Mouse (Mus musculus) splenic B cell, adult 2 months (primary cell): ENCODE measurements around the gene Klf11.

Experiments
- DNase-seq: peaks from one replicate; pipeline ENCODE4 v3.0.0-alpha.2; 2011; ENCODE audit warnings: low read depth, low spot score
- H3K27me3 ChIP-seq: 2 replicates; pipeline ENCODE4 v1.6.1; 2012; ENCODE audit warnings: mild to moderate bottlenecking, low read length, moderate library complexity, mixed read lengths; ENCODE audit not compliant: control insufficient read depth, poor library complexity, insufficient read depth, severe bottlenecking
- H3K36me3 ChIP-seq: 2 replicates; pipeline ENCODE4 v1.6.1; 2012; ENCODE audit warnings: mild to moderate bottlenecking, low read length, moderate library complexity, mixed read lengths; ENCODE audit not compliant: control insufficient read depth, poor library complexity, insufficient read depth, severe bottlenecking

Gene Klf11

DNA sequence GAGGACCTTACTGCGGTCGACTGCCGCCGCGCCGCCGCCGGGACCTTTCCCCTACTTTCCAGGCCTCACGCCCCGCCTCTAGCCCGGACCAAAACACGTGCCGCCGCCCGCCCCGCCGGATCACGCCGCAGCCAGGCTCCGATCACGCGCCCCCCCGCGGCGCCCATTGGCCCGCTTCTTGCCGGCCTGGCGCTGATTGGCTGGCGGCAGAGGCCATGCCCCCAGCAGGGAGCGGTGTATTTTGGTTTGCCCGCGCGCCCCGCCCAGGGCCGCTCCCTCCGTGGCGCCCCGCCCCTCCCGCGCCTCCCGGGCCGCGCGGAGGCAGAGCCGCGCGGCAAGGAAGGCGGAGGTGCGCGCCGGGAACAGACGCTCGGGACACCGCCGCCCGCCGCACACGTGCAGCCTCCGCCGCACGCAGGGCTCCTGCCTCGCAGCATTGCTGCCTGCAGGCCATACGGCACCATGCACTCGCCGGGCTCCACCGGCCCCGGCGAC, at the start of gene Klf11:
Gene Klf11 (plus strand): TSS at position 212 of the 495 bp plus-strand sequence.
- DNase-seq: peak; percentile 96
- H3K36me3 ChIP-seq: no peaks in the 10 kb centered on the region
- no peaks in the 10 kb centered on the region for H3K27me3 ChIP-seq

DNA sequence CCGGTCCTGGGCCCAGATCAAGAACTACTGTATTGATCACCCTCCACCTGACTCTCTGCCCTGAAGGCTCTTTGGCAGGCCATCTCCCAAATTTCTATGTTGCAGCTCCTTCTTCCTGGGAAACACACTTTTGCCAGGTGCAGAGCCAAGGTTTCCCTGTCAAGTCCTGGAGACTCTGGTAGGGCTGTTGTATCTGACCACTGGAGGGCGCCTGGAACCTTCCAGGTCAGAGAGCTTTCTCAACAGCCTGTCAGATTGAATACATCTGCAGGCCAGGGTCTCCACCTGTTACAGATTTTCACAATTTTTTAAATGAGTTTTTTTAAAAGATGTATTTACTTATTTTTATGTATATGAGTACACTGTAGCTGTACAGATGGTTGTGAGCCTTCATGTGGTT, 47.8 kb upstream of the Klf11 start:
- peak; percentile 72 for DNase-seq
- Histone ChIP-seq H3K36me3 (no peaks in the 10 kb centered on the region), H3K27me3 (no peaks in the 10 kb centered on the region)

DNA sequence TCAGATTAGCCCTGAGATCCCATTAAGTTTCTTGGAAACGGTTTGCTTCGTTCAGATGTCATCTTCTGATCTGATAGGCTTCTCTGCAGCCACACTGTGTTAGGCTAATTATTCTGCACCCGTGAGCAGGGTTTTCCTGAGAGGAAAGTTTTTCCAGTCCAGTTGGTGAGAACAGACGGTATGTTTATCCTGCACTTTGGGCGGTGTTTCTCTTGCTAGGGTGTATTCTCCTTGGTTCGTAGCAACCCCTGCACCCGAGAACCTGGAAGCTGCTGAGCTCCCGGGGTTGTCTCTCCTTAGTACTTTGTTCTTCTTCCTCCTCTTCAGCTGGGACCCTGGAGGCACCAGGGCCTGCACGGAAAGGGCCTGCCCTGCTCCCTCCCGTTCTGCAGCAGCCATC, 44.9 kb upstream of the Klf11 start:
- Histone ChIP-seq H3K27me3 (no peaks in the 10 kb centered on the region), H3K36me3 (no peaks in the 10 kb centered on the region; the same call in 1 of the 2 replicates)
- DNase-seq: no peak

DNA sequence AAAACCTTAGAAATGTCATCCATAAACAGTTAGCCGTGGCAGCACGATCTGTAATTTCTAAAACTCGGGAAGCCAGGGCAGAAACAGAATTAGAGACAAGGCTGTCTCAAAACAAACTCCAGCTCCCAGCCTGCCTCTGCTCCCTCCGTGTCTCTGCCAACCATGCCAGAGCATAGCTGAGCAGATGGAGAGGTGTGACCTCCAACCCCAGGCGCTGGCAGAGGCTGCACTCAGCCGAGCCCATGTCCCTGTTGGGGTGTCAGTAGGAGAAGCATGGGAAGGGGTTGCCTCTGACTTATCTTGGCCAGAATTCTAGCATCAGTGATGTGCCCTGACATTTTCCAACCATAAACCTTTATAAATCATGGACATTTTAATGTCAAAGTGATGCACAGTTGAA, 38.5 kb upstream of the Klf11 start:
- Histone ChIP-seq H3K27me3 (no peaks in the 10 kb centered on the region), H3K36me3 (no peaks in the 10 kb centered on the region; the same call in 1 of the 2 replicates)
- DNase-seq: no peak

DNA sequence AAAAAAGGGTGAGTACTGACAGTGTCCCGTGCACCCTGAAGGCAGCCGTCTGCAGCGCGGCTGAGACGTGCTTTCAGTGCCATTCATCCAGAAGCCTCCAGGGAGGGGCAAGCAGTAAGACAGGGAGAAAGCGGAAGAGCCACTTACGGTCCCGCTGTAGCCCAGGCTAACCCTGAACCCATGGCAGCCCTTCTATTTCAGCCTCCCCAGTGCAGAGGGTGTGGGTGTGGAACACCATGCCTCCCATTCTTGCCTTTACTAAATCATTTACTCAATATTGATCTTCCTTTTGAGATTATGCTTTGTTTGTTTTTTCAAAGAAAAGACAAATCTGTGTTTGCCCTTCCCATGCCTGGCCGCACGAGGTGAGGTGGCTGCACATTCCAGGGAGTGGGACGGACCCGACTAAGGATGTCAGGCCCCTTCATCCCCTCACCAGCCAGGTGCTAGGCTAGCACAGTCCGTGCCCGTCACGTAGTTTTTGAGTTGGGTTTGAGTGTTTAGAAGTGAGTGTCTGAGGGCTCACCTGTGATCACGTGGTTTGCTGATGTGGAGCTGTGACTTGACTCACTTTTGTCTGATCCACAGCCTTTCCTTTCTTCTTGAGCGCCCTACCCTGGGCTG, 36.5 kb upstream of the Klf11 start:
- Histone ChIP-seq H3K36me3 (no peaks in the 10 kb centered on the region; the same call in 1 of the 2 replicates), H3K27me3 (no peaks in the 10 kb centered on the region)
- DNase-seq: no peak

DNA sequence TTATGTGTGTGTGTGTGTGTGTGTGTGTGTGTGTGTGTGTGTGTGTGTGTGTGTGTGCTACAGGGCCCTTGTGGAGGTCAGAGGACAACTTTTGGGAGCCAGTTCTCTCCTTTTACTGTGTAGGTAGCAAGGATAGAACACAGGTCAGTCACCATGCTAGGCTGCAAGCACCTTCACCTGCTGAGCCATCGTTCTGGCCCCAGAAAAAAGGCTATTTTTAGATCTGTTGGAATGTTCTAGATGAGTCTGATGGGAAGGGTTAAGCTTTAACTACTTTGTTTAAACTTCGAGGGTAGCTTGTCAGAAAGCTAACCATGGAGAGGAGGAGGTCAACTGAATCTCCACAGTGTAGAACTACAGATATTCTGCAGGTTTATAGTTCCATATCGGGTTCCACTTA, 35.9 kb upstream of the Klf11 start:
- DNase-seq: no peak
- H3K27me3 ChIP-seq: no peaks in the 10 kb centered on the region
- no peaks in the 10 kb centered on the region; the same call in 1 of the 2 replicates for H3K36me3 ChIP-seq

DNA sequence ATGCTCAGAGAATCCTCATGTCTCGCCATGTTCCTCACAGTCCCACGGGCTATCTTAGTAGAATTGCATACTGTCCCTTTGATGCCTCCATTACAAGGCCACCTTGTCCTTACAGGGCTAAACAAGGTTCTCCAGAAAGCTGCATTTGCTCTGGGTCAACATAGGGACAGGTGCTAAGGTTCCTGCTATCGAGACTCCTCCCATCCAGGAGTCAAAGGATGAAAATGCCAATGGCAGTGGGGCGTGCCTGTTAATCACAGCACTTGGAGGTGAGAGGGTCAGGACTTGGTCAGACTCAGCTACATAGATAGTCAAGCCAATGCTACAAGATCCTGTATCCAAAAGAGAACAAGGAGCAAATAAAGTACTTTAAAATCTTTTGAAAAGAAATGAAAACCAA, 31.6 kb upstream of the Klf11 start:
- no peaks in the 10 kb centered on the region for H3K36me3 ChIP-seq

DNA sequence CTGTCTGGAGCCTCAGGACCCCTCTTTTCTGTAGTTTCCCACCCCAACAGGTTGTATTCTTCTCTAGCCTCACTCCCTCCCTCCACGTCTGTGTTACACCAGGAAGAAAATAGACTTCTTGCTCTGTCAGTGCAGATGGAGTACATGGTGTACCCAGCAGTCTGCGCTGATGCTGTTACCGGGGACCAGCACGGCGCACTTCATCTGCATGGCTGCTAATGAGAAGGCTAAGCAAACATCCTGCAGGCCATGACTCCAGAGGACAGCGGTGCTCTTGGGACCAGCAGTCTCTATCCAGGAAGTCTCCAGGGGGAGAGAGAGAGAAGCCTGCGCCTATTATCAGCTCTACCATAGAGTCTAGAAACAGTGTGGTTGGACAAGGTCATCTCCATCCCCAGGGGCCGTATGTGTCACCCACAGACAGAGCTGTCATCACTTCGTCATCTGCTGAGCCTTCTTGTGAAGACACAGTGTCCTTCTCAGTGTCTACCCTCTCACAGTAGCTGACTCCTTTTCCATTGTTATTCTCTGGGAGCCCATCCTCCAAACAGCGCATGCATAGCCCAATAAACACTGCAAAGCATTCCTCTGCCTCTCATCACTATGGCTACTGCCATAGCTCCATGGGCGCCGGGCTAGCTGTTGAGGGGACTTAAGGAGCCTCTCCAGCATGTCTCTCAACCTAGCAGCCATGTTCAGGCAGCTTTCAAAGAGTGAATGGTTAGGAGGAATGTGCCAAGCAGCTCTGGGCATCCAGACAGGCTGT, 27.4 kb upstream of the Klf11 start:
- Histone ChIP-seq H3K27me3 (no peaks in the 10 kb centered on the region; the same call in 1 of the 2 replicates), H3K36me3 (no peaks in the 10 kb centered on the region)
- no peak for DNase-seq

More for the DNA sequence above, 31.6 kb upstream of the Klf11 start:
- no peaks in the 10 kb centered on the region for H3K27me3 ChIP-seq
- DNase-seq: no peak

DNA sequence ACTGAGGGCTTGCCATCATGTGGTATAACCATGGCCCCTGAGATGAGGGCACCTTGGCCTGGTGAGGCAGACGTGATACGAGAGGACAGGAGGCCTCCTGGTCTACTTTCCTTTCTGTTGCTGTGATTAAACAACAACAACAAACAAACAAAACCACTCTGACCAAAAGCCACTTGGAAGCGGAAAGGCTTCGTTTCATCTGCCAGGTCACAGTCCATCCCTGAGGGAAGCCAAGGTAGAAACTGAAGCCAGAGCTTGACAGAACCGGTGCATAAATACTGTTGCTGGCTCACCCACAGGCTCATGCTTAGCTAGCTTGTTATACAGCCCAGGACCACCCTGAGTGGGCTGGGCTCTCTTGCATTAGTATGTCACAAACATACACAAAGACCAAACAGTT, 24.7 kb upstream of the Klf11 start:
- no peaks in the 10 kb centered on the region; the same call in 1 of the 2 replicates for H3K27me3 ChIP-seq
- no peak for DNase-seq
- H3K36me3 ChIP-seq: no peaks in the 10 kb centered on the region

DNA sequence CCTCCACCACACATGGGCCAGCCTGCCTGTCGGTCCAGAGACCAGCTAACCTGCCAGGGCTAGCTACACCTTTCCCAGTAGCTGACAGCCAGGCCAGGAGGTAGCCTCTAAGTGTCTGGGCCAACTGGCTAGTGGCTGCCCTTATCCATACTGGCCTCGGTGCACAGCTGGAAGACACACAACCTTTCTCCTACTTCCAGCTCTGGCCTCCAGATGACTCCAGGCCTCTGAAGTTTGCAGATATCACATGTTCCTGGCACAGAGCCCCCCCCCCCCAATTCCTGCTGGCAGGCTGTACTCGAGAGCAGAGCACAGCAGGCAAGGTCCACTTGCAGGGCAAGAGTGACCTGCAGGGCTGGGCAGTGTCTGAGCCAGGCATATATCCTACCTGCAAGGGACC, 23.9 kb upstream of the Klf11 start:
- Histone ChIP-seq H3K36me3 (no peaks in the 10 kb centered on the region), H3K27me3 (no peaks in the 10 kb centered on the region; the same call in 1 of the 2 replicates)
- DNase-seq: no peak

DNA sequence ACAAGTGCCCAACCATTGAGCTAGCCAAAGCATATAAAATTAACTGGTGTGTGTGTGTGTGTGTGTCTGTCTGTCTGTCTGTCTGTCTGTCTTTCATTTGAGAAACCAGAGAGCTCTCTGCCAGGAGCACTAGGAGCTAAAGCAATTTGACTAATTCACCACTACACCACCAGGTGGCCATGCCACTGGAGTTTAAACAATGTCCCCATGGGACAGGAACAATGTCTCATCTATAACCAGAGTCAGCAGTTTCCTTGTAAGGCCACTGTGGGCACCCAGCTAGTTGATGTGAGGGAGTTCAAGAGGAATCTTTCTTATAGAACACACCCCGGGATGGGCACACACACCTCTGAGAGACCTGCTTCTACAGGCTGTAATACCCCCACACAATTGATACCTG, 20.9 kb upstream of the Klf11 start:
- peak; percentile 73 for DNase-seq
- no peaks in the 10 kb centered on the region for H3K36me3 ChIP-seq
- no peaks in the 10 kb centered on the region for H3K27me3 ChIP-seq

DNA sequence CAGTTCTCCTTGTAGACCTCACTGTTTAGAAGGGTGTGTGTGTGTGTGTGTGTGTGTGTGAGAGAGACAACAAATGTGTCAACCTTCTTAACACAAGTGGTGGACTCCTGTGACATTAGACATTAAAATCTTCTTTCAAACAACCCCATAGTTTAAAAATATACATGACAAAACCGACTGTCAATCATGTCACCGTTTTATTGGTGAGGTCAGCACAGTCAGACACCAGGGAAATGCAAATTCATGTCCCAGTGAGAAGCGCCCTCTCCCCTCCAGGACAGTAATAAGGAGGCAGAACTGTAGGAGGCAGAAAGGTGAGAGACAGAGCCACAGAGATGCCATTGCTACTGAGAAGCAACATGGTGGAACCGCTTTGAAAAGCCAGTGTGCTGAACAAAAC, 18.7 kb upstream of the Klf11 start:
- no peak for DNase-seq
- H3K27me3 ChIP-seq: no peaks in the 10 kb centered on the region
- no peaks in the 10 kb centered on the region for H3K36me3 ChIP-seq

DNA sequence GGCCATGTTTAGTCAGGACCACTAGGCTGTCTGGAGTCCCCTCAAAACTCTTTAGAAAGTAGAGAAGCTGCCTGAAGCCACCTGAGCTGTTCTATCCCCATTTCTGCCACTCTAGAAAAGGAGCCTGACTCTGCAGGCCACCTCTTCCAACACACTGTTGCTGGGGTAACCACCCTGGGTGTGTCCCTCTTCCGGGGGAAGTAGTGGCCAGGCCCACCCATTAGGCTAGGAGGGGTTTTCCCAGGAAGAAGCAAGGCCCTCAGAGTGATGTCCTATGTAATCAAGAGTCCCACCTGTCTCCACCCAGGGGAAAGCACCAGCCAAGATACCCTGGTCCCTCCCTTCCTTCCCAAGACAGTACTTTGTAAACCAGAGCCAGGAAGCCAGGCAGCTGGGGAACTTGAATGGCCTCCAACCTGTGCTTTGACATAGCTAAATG, 17.3 kb upstream of the Klf11 start:
- peak; percentile 70 for DNase-seq
- Histone ChIP-seq H3K36me3 (no peaks in the 10 kb centered on the region), H3K27me3 (no peaks in the 10 kb centered on the region)

DNA sequence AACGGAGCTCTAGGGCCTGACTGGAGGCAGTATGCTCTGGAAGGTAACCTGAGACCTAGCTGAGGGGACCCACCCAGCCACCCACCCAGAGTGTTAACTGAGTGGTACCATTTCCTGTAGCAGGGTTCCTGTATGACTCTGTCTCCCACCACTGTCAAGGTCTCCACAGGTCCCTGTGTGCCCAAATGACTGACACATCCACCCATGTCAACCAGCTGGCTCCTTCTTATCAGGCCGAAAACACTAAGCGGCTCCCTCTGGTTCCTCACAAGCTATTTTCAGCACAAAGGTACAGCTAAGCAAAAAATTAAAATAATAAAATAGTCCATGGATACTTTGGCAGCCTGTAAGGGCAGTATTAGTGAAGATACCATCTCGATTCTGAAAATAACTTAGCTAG, 16.9 kb upstream of the Klf11 start:
- no peak for DNase-seq
- no peaks in the 10 kb centered on the region for H3K27me3 ChIP-seq
- no peaks in the 10 kb centered on the region for H3K36me3 ChIP-seq

DNA sequence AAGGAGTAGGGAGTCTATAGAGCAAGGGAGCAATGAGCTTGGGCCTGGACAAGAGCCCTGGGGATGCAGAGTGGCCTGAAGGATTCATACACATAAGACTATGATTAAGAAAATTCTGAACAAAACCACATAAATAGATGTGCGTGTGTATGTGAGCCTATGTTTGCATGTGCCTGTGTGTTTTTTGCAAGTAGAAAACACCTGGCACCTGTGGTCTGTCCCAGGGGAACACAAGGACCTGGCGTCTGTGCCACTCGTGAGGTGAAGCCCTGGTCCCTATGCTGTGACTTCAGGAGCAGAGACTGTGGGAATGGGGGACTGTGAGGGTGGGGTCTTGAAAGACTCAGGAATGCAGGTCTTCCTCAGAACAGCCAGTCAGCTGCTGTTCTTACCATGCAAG, 16.4 kb upstream of the Klf11 start:
- DNase-seq: no peak
- Histone ChIP-seq H3K27me3 (no peaks in the 10 kb centered on the region), H3K36me3 (no peaks in the 10 kb centered on the region)
